Mouse (Mus musculus): Measurements from ENCODE around the gene Zc3h18.

GRCm38 (mm10) chr8:122432443-122433268 is 56.2 kb downstream of the Zc3h18 start, which contains the start of gene Cyba:
- TF ChIP-seq CTCF (IDR thresholded peaks at IDR 0.05) (no peak), EP300 (IDR thresholded peaks at IDR 0.05) (peak; percentile 36; the same call in 1 of the 2 replicates)
